Mouse (Mus musculus) layer of hippocampus, adult 18-20 months (tissue): ENCODE data around the gene Vkorc1. TPM values are rescaled to one million over a fixed set of nuclear protein-coding genes. Genes with fewer than 3 reads are reported as not detected.
A peak's percentile ranks its signal among the peaks of the same experiment; 100 is the strongest.

ENCODE experiments used
- DNase-seq, 2 experiments: peaks; one replicate each; pipeline ENCODE4 v3.0.0; 2022; ENCODE audit warnings: low spot score in 2 of 2
- total RNA-seq, 2 experiments: library from RNA; stranded (reverse); gene quantifications; 2 replicates each; pipeline ENCODE4 v1.2.3; 2021

The Vkorc1 gene
- total RNA-seq, 2 experiments from 2014 or later: 22.9 to 30.8 TPM

DNA sequence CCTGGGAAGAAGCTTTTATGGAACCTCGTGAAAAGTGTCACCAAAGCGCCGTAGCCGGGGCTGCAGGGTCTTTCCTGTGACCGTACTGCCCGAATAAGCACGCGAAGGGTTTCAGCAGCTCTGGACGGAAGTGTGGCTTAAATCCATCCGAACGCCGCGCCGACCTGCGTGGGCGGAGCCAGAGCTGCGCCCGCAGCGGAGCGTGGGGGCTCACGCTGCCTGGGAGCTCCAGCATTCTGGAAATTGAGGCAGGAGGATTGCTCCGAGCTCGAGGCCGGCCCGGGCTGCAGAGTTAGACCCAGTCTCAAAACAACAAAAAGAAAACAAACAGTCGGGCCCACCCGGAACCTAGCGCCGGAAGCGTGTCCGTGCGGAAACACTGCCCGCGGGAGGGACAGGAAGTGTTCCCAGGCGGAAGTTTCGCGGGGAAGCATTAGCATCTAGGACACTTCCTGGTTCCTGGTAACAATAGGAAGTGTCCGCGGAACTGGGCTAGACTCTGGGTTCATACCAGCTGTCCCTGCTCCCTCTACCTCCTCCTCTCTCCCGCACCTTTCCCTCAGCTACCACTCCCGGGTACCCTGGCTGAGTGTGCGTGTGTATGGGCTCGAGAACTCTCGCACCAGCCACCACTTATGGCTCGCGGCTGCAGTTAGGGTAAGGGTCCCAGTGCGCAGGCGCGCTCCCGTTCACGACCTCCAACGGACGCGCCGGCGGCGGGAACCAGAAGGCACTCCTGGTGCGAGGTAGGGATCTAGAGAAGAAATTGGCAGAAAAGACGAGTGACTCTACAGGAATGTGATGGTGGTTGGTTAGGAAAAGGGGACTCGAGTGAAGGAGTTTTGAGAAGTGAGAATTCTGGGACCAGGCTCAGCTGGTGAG is 18.7 kb downstream of the Vkorc1 start, which contains the start of gene Zfp668:
Gene Zfp668, minus strand, starts transcription at position 362 of the 882 bp plus-strand sequence.
- peak; percentile 82 to 95 for DNase-seq

DNA sequence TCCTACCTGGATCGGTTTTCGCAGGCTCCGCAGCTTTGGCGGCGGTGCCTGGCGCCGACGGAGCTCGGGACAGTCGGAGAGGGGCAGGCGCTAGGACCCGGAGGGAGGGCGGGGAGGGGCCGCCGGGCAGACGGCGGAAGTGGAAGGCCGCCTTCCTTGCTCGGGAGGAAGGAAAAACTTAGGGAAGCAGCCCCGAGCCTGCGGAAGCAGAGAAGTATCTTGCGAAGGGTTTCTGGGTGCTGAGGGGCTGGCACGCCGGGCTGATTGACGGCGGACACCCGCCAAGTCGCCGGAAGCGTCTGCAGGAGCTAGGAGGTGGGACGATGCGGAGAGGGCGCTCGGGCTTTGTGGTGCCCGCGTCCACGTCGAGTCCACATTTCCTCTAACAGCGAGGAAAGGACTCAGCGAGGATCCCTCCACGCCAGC is 19.4 kb downstream of the Vkorc1 start, which contains the start of gene Zfp646:
Gene Zfp646, plus strand, starts transcription at position 181 of the 426 bp plus-strand sequence.
- DNase-seq: peak; percentile 68 to 76

DNA sequence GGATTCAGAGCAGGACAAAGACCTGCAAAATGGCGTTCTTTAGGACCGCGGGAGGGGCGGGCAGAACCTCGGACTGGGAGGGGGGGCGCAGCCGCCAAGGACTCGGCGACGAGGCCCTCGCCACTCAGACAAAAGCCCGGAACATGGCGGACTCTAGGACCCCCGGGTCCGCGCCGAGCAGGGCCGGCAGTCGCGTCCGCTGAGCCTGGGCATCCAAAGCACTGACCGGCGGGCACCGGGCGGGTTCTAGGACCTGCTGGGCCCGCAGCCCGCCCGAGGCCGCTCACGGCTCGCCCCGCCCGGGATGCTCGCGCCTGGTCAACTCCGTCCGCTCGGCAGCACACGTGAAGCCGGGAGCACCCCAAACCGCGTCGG is 19.8 kb downstream of the Vkorc1 start:
- peak; percentile 92 to 95 for DNase-seq

DNA sequence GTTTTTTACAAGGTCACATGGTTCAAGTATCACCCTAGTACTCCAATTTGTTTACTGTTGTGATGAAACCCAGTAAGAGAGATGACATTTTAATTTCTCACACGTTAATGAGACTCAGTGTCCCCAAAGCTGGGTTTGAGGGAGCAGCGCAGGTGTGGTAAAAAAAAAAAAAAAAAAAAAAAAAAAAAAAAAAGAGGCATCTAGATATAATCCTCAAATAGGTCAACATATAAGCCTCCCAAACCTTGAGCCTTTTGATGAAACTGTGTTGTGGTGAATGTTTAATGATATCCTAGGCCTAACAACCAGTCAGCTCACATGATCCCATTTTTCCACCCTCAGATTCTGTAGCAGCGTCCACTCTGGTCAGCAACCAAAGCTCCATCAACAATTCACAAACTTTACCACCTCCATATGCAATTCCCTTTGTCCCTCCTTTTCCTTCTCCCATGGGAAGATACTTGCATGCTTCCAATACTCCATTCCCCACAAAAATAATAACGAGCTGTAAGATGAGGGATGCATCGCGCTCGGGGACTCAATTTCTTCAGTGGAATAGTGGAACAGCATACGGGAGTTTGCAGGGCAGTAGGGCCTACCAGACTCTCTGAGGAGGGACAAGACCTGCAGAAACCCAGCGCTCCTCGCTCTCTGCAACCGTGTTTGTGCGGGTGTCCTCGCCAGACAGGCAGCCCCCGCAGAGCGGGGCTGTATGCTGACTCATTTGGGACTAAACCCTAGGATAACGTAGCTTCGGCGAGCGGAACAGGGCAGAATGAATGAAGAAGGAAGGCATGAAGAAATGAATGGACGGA is 20.4 kb downstream of the Vkorc1 start:
- no peak for DNase-seq

DNA sequence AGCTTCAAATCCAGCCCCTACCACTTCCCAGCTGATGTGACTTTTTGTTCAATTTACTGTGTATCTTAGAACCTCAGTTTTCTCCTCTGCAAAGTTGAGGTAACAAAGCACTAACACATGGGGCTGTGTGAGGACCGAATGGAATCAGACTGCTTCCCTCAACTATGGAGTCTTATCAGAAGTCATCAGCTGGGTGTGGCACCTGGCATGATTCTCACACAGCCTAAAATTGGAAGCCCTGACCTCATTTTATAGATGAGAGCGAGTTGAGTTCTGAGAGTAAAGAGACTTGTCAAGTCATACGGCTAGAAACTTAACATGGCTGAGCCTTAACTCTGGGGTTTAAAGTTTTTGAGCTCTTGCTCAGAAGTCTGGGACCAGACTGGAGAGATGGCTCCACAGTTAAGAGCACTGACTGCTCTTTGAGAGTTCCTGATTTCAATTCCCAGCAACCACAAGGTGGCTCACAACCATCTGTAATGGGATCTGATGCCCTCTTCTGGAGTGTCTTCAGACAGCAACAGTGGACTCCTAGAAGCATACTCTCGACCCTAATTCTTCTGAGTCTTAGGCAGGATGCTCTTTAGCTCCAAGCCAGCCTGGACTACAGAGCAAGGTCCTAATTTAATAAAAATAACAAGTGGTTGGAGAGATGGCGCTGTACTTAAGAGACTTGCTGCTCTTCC is 25.1 kb downstream of the Vkorc1 start:
- no peak for DNase-seq

DNA sequence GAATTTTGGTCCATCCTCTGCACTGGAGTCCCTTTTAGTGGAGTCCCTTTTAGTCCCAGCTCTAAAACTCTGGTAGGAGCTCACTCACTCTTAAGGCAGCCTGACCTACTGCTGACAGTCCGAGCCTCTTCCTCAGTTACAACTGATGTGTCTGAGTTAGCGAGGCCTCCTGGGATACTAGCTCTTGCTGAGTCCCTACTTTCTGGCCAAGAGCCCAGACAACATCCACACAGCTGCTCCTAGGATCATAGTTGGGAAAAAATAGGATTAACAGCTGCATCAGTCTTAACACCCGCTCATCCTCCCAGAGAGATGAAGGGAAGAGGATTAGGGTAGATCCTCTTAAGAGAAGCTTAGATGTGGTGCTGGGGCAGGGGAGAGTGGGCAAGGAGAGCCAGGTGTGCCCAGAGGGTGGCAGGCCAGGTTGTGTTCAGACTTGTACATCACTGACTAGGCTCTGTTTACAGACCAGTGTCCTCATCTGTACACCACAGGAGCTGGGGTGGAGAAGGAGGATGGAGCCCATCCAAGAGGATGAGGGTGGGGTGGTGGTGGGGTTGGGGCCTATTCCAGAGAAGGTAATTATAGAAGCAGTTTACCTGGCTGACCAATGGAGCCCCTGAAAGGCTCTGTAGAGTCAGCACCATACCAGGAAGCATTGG is 26.1 kb downstream of the Vkorc1 start:
- DNase-seq: no peak

DNA sequence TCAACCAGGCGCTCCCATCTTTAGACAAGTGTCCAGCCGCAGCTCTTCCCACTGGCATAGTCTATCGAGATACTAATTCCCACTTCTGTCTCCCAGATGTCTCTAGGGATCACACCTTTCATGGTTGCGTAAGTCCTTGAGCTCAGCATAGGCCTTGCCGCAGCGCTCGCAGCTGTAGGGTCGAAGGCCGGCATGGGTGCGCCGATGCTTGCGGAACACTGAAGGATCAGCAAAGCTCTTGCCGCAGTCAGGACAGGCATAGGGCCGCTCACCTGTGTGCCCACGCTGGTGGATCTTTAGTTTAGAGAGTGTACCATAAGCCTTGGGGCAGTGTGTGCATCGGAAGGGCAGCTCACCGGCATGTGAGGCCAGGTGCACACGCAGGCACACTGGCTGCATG is 27.8 kb downstream of the Vkorc1 start:
- no peak for DNase-seq

DNA sequence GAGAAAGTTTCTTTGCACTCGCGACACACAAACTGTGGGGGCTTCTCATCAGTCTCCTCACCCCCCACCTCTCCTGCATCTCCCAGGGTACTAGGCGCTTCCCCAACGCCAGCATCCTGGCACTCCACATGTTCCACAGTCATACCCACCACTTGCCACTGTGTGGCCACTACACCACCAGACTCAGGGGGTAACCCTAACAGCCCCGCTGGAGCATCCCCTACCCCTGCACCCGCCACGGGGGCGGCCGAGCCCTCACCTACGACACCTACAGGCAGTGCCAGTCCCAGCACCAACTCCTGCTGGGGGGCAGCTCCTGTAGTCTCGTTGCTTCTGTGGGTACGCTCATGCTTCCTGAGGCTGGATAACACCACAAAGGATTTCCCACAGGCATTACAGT is 29.0 kb downstream of the Vkorc1 start:
- no peak for DNase-seq

DNA sequence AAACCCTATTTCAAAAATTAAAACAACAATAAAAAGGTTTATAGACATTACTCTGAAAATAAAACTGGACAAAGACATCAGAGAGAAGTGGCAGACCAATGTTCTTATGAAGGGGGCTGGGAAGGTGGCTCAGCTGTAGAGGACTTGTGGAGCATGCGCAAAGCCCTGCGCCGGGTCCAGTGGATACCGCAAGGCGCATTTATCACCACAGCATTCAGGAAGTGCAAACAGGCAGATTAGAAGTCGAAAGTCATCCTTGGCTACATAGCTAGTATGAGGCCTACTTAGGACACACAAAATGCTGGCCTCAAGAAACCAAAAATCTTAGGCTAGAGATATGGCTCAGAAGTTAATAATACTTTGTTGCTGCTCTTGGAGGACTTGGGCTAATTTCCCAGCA is 37.2 kb downstream of the Vkorc1 start:
- DNase-seq: no peak

DNA sequence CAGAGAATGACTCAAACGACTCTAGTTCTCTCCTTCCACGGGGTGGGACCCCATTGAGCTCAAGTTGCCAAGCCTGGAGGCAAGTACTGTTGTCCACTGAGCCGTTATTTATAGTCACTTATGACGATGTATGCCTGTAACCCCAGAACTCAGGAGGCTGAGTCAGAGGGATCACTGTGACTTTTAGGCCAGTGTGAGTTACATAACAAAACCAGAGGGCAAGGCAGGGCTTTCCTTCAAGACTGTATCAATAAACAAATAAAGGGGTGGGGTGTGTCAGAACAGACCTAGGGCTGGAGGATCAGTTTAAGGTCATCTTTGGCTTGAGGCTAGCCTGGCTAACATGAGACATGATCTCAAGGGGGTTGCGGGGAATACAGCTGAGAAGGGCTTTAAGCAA is 44.5 kb downstream of the Vkorc1 start:
- no peak for DNase-seq

DNA sequence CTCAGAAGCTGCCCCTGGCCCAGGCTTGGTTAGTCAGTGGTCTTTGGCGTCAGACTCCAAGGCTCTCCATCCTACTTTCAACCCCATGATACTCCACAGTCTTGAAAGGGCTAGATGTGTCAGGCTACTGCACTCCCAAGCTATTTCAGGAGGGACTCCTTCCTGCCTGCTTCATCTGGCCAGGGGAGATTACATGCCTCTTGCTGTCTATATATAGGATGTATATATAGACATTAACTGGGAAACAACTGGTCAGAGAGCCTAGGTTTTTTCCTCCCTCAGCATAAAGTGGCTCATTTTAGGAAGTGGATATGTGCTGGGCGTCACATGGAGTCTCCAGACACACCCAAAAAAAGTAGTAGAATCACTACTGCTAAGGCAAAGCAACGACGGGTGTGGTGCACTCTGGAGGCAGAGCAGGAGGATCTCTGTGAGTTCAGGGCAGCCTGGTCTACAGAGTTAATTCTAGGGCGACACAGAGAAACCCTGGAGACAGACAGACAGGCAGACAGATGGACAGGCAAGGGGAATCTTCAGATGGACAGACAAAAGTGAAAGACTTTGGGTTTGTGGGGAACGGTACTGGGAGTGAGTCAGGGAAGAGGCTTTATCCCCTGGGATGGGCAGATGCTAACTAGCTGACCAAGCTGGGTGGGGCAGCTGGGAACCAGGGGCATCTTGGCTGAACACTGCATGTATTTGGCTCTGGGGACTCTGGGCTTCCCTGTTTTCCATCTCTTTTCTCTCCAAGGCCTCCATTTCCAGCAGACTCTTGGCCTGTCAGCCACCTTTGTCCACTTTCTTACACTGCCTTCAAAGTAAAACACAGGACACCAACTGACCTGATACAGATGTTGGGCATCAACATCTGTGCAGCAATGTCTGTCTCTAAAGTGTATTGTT is 45.2 kb downstream of the Vkorc1 start:
- DNase-seq: no peak

Other genes starting within 250 kb of the Vkorc1 start
- gene Bcl7c, start 186.7 kb downstream of the Vkorc1 start, total RNA-seq: 10 to 100 TPM; 34.4 to 34.6 TPM
- 1 to 10 TPM; 3.5 to 4.6 TPM for gene Ctf1, start 182.9 kb downstream of the Vkorc1 start, total RNA-seq
- gene Ctf2, start 163.5 kb downstream of the Vkorc1 start, total RNA-seq: not detected
- gene Fbxl19, start 151.1 kb downstream of the Vkorc1 start, total RNA-seq: 10 to 100 TPM; 59.2 to 59.7 TPM
- 10 to 100 TPM; 25.9 to 29.3 TPM for gene Orai3, start 125.8 kb downstream of the Vkorc1 start, total RNA-seq
- 10 to 100 TPM; 35.4 to 44.6 TPM for gene Setd1a, start 118.9 kb downstream of the Vkorc1 start, total RNA-seq
- gene Gm49388, start 110.0 kb downstream of the Vkorc1 start, total RNA-seq: 1 to 10 TPM; 4.1 to 5.2 TPM
- gene Hsd3b7, start 95.0 kb downstream of the Vkorc1 start, total RNA-seq: 1 to 10 TPM; 6.3 to 7.8 TPM
- 10 to 100 TPM; 65.6 to 68.6 TPM for gene Stx4a, start 71.3 kb downstream of the Vkorc1 start, total RNA-seq
- 100 to 1,000 TPM; 335 to 338 TPM for gene Stx1b, start 71.1 kb downstream of the Vkorc1 start, total RNA-seq
- 10 to 100 TPM; 34.6 to 35.9 TPM for gene Zfp646, start 19.4 kb downstream of the Vkorc1 start, total RNA-seq
- 10 to 100 TPM; 20.9 to 25.7 TPM for gene Zfp668, start 18.8 kb downstream of the Vkorc1 start, total RNA-seq
- 1 to 10 TPM; 2.8 to 3.3 TPM for gene Prss53, start 4.6 kb downstream of the Vkorc1 start, total RNA-seq
- gene Gm21974, start 163 bp downstream of the Vkorc1 start, total RNA-seq: not detected
- gene Bckdk, start 8.5 kb upstream of the Vkorc1 start, total RNA-seq: 10 to 100 TPM; 41.4 to 42.4 TPM
- gene Kat8, start 16.9 kb upstream of the Vkorc1 start, total RNA-seq: 10 to 100 TPM; 29.8 to 30.9 TPM
- under 1 TPM; 0.25 to 0.46 TPM for gene Prss8, start 34.5 kb upstream of the Vkorc1 start, total RNA-seq
- gene Prss36, start 51.1 kb upstream of the Vkorc1 start, total RNA-seq: 10 to 100 TPM; 10.3 to 10.5 TPM
- 100 to 1,000 TPM; 279 to 285 TPM for gene Fus, start 71.8 kb upstream of the Vkorc1 start, total RNA-seq
- 1 to 10 TPM; 2.1 to 3.2 TPM for gene Pycard, start 98.2 kb upstream of the Vkorc1 start, total RNA-seq
- under 1 TPM; 0.32 to 0.58 TPM for gene Trim72, start 108.3 kb upstream of the Vkorc1 start, total RNA-seq
- gene Itgam, start 167.0 kb upstream of the Vkorc1 start, total RNA-seq: 10 to 100 TPM; 11.0 to 11.2 TPM
- under 1 TPM in 1 of 2 experiments, not detected in 1; 0.25 TPM for gene Gm49368, start 167.1 kb upstream of the Vkorc1 start, total RNA-seq
- gene Itgax, start 233.9 kb upstream of the Vkorc1 start, total RNA-seq: under 1 TPM; 0.13 to 0.59 TPM